Mouse (Mus musculus) kidney, adult 2 months (tissue): ENCODE measurements around the gene Trabd2b. TPM values are rescaled to one million over a fixed set of nuclear protein-coding genes. Genes with fewer than 3 reads are reported as not detected.

ENCODE experiments used
- DNase-seq: peaks from one replicate; pipeline ENCODE4 v3.0.0; 2021
- H3K27ac ChIP-seq: fragments of 200-500 bp; 2 replicates; pipeline ENCODE4 v1.5.1; 2012; ENCODE audit warnings: low read depth, low read length, control low read depth, inconsistent platforms; ENCODE audit not compliant: insufficient read depth
- H3K27me3 ChIP-seq: fragments of 200-500 bp; replicated peaks from 2 replicates; pipeline ENCODE4 v1.6.1; 2012; ENCODE audit warnings: mild to moderate bottlenecking, moderate library complexity, low read length, inconsistent platforms; ENCODE audit not compliant: control insufficient read depth, insufficient read depth
- H3K36me3 ChIP-seq: fragments of 200-500 bp; 2 replicates; pipeline ENCODE4 v1.6.1; 2012; ENCODE audit warnings: mild to moderate bottlenecking, moderate library complexity, low read length, inconsistent platforms; ENCODE audit not compliant: control insufficient read depth, insufficient read depth
- H3K4me1 ChIP-seq: fragments of 200-500 bp; 2 replicates; pipeline ENCODE4 v1.6.1; 2011; ENCODE audit warnings: low read length; ENCODE audit not compliant: control insufficient read depth, insufficient read depth
- H3K4me3 ChIP-seq: fragments of 200-500 bp; 2 replicates; pipeline ENCODE4 v1.5.1; 2011; ENCODE audit warnings: mild to moderate bottlenecking, low read depth, low read length, control low read depth; ENCODE audit not compliant: insufficient read depth
- CTCF ChIP-seq: fragments of 200-500 bp; conservative IDR thresholded peaks from 2 replicates; pipeline ENCODE4 v1.5.1; 2011; ENCODE audit warnings: low read depth, mild to moderate bottlenecking, control low read depth, low read length, moderate library complexity, mixed read lengths; ENCODE audit not compliant: insufficient read depth, insufficient read length
- POLR2A ChIP-seq: fragments of 200-500 bp; IDR thresholded peaks from one replicate; pipeline ENCODE4 v1.6.1; 2011; ENCODE audit warnings: low read depth, low read length, control low read depth
- WGBS: fragments of 180-500 bp; shearing (Covaris S2); methylation state at CpG from one replicate; pipeline ENCODE4 v1.1.7; 2018; 5-methylcytosine and 5-hydroxymethylcytosine counted together
- polyA plus RNA-seq: library from polyadenylated mRNA; depleted of rRNA; stranded (reverse); fragments of >200 nt; gene quantifications from 2 replicates; pipeline ENCODE4 v1.2.3, GENCODE M21; 2012

Trabd2b gene
- polyA plus RNA-seq, 1 experiment = 32.2 TPM

DNA sequence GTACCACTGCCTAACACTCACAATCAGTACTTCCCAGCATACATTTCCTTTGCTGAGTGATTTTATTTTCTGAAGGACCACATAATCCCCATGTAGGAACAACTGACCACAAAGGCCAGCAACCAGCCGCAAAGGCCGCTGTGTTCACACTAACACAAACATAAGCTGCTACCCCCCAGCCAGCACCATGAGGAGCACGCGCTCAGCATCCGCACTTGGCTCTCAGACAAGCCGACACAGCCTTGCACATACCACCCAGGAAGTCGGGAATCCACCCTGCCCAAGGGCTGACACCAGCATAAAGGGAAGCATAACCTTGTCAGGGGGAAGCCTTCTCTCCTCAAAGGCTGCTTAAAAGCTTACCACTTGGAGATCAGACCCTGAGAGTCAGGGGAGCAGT lies 38.7 kb upstream of the Trabd2b start:
- Histone ChIP-seq H3K36me3 (no peaks in the 10 kb centered on the region), H3K4me3 (no peak overlapping the region), H3K27ac (no peak overlapping the region), H3K27me3 (no peaks in the 10 kb centered on the region), H3K4me1 (no peaks in the 10 kb centered on the region; the same call in 1 of the 2 replicates)
- DNase-seq = no peak
- TF ChIP-seq POLR2A = no peak
- WGBS = 57% methylated on average over 7 of the region's 7 CpGs

DNA sequence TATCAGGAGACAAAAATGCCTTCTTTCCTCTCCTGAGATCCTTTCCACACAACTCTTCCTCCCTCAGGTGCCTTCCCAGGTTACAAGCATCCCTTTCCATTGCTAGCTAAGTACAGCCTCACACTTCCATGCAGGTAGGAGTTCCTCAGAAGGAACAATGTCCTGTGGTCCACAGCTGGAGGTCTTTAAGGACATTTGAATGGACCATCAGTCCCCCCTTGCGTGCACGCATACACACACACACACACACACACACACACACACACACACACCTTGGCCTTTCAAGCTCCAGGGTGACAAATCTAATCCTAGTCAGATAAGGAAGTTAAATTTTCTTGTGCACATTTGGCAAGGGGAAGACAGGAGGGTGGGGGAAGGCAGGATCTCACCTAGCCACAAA lies 36.9 kb upstream of the Trabd2b start:
- H3K4me1 ChIP-seq = no peaks in the 10 kb centered on the region; the same call in 1 of the 2 replicates
- H3K27ac ChIP-seq = no peak overlapping the region
- WGBS = 88% methylated on average over 2 of the region's 2 CpGs
- no peaks in the 10 kb centered on the region for H3K27me3 ChIP-seq
- no peak for DNase-seq
- TF ChIP-seq POLR2A = no peak
- no peak for TF ChIP-seq CTCF
- H3K36me3 ChIP-seq = no peaks in the 10 kb centered on the region
- H3K4me3 ChIP-seq = no peak overlapping the region

DNA sequence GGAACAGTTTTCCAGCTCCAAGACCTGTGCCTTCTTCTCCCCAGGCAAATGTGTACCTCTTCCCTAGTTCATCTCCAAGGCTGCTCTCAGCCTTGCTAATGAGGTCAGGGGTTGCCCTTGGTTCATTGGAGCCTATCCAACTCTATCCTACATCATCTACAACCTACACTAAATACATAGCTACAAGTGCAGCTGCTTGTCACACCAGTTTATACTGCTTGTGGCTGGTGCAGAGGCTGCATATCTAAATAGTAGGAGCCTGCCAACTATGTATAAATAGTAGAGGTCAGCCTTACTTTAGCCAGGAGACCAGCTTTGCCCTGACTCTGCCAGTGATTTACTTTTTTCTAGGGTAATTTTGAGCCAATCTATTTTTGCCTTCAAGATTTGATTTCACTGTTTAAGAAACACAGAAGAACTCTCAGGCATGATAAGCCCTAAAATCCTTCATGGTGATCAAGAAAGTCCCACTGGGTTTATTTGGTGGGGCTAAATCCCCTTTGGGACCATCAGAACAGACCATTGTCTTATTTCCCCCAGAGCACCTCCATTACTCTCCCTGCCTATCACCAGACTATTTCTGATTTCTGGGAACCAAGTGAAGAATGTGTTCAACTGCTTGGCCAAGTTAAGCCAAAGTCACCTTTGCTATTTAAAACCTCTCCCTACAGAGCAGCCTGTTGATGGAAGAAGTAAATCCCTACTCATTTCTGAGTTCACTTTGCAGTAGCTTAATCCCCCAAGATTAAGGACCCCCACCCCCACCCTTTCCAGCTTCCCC lies 35.4 kb upstream of the Trabd2b start:
- TF ChIP-seq POLR2A (no peak), CTCF (no peak)
- DNase-seq = peak; percentile 72
- no peaks in the 10 kb centered on the region for H3K27me3 ChIP-seq
- H3K4me1 ChIP-seq = no peaks in the 10 kb centered on the region; the same call in 1 of the 2 replicates
- H3K27ac ChIP-seq = peak overlapping the region; percentile 94
- no peaks in the 10 kb centered on the region for H3K36me3 ChIP-seq
- no peak overlapping the region for H3K4me3 ChIP-seq

DNA sequence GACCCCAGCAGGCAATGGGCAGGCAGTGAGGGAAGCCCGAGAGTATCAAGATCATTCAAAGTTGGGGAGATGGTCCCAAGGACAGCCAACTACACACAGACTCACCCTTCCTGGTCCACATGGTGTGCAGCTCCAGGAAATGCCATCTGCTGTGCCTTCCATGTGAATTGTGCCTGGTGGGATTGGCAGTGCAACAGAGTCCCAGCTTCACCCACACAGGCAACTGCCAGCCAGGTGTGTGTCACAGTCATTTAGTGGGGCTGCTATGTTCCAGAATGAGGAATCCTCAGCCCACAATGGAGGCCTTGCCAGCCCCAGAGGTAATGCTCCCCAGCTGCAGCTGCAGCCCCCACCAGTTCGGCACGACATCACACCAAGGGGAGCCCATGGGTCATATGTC lies 33.8 kb upstream of the Trabd2b start:
- Histone ChIP-seq H3K27me3 (no peaks in the 10 kb centered on the region), H3K36me3 (no peaks in the 10 kb centered on the region), H3K4me3 (no peak overlapping the region), H3K27ac (no peak overlapping the region), H3K4me1 (no peaks in the 10 kb centered on the region; the same call in 1 of the 2 replicates)
- no peak for TF ChIP-seq CTCF
- no peak for TF ChIP-seq POLR2A
- 88% methylated on average over 3 of the region's 3 CpGs for WGBS
- no peak for DNase-seq

DNA sequence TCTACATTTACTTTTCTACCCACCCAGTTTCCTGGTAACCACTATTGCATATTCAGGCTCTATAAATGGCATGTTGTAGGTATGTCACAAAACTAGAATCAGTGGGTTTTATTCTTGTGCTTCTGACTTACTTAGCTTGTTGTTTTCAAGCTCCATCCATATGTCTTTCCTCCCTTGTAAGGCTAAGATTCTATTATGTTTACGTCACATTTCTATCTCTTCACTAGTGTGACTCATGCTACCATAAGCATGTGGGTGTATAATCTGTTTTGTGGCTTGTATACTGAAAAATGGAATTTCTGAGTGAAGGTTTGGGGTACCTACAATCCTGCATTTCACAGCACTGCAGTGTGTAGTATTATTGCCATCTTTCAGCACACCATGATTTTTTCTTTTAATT lies 32.2 kb upstream of the Trabd2b start:
- Histone ChIP-seq H3K4me3 (no peak overlapping the region), H3K27ac (no peak overlapping the region), H3K4me1 (peaks cover 4% of the 10 kb centered on the region; the same call in 1 of the 2 replicates), H3K36me3 (no peaks in the 10 kb centered on the region), H3K27me3 (no peaks in the 10 kb centered on the region)
- WGBS = 98% methylated on average over 1 of the region's 1 CpGs
- TF ChIP-seq POLR2A = no peak
- no peak for TF ChIP-seq CTCF
- no peak for DNase-seq

DNA sequence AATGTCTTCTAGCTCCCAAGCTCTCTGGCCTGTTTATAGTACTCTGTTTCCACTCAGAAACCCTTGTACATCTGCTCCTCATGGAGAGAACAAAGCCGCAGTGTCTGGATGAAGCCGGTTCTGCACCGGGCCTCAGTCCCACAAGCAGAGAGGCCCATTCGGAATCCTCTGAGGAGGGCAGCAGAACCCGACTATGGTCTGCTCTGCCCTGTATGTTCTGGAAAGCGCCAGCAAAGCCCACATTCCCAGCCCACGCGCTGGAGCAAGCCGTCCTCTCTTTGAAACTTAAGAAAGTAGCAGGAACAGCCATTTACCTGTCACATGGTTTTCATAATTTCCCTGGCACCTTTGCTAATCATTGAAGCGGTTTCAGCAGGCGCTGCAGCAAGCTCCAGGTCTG lies 29.0 kb upstream of the Trabd2b start:
- WGBS = 66% methylated on average over 11 of the region's 11 CpGs
- Histone ChIP-seq H3K27ac (peak overlapping the region; percentile 86), H3K4me1 (peaks cover 4% of the 10 kb centered on the region; the same call in 1 of the 2 replicates), H3K36me3 (no peaks in the 10 kb centered on the region), H3K4me3 (no peak overlapping the region), H3K27me3 (no peaks in the 10 kb centered on the region)
- peak; percentile 76 for DNase-seq
- TF ChIP-seq POLR2A = no peak
- no peak for TF ChIP-seq CTCF

DNA sequence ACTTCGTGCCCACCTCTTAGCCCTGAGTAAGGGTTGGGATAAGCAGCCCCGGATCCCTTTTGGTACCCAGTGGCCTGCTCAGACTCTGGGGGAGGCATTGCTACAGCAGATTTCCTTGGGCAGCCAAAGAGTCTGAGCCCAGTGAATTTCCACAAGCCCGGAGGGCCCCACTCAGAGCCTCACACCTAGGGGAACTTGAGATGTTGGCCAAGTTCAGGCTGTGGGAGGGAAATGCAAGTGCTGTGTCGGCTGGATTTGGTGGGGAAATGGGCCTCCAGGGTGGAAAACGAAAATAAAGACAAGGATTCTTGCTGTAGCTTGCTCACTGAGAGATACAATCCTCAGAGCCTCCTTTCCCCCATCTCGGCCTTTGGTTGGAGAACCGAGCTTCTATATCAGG lies 28.0 kb upstream of the Trabd2b start:
- WGBS = 60% methylated on average over 7 of the region's 7 CpGs
- H3K36me3 ChIP-seq = no peaks in the 10 kb centered on the region
- peak overlapping the region; percentile 83 for H3K27ac ChIP-seq

More for the DNA sequence above, 28.0 kb upstream of the Trabd2b start:
- Histone ChIP-seq H3K4me3 (no peak overlapping the region), H3K27me3 (no peaks in the 10 kb centered on the region), H3K4me1 (peaks cover 4% of the 10 kb centered on the region; the same call in 1 of the 2 replicates)
- TF ChIP-seq CTCF = no peak
- TF ChIP-seq POLR2A = no peak
- peak; percentile 34 for DNase-seq
